Mouse (Mus musculus) c-Kit-positive CD71-positive TER-119-positive erythroid progenitor cells, embryonic 14.5 days (primary cell): ENCODE results near the gene Arid5b.

ENCODE experiments used
- DNase-seq: peaks from one replicate; pipeline ENCODE4 v3.0.0-alpha.2; 2013; ENCODE audit warnings: low spot score

The Arid5b gene

GRCm38 (mm10) chr10:68087722-68088121, 190.8 kb downstream of the Arid5b start:
- DNase-seq: no peak

- no peak for DNase-seq
Observed at GRCm38 (mm10) chr10:68086973-68087372, 191.6 kb downstream of the Arid5b start.

- no peak for DNase-seq
Observed at GRCm38 (mm10) chr10:68085574-68085973, 193.0 kb downstream of the Arid5b start.

- DNase-seq: no peak
Observed at GRCm38 (mm10) chr10:68081712-68082111, 196.8 kb downstream of the Arid5b start.

- no peak for DNase-seq
Observed at GRCm38 (mm10) chr10:68079910-68080670, 198.4 kb downstream of the Arid5b start.

GRCm38 (mm10) chr10:68078708-68079107, 199.8 kb downstream of the Arid5b start:
- no peak for DNase-seq

GRCm38 (mm10) chr10:68075181-68075580, 203.4 kb downstream of the Arid5b start:
- no peak for DNase-seq

GRCm38 (mm10) chr10:68074291-68074690, 204.2 kb downstream of the Arid5b start:
- DNase-seq: no peak

GRCm38 (mm10) chr10:68072626-68073025, 205.9 kb downstream of the Arid5b start:
- no peak for DNase-seq

GRCm38 (mm10) chr10:68071041-68071440, 207.5 kb downstream of the Arid5b start:
- no peak for DNase-seq

GRCm38 (mm10) chr10:68068426-68068825, 210.1 kb downstream of the Arid5b start:
- DNase-seq: no peak

GRCm38 (mm10) chr10:68067961-68068360, 210.6 kb downstream of the Arid5b start:
- DNase-seq: no peak

GRCm38 (mm10) chr10:68066173-68066572, 212.4 kb downstream of the Arid5b start:
- DNase-seq: no peak

- DNase-seq: no peak
Observed at GRCm38 (mm10) chr10:68064571-68064970, 214.0 kb downstream of the Arid5b start.

- DNase-seq: no peak
Observed at GRCm38 (mm10) chr10:68063806-68064545, 214.6 kb downstream of the Arid5b start.

- DNase-seq: no peak
Observed at GRCm38 (mm10) chr10:68061249-68061615, 217.3 kb downstream of the Arid5b start.

GRCm38 (mm10) chr10:68060590-68061248, 217.8 kb downstream of the Arid5b start:
- DNase-seq: no peak

- DNase-seq: no peak
Observed at GRCm38 (mm10) chr10:68058378-68058777, 220.2 kb downstream of the Arid5b start.

GRCm38 (mm10) chr10:68057841-68058240, 220.7 kb downstream of the Arid5b start:
- DNase-seq: no peak

- no peak for DNase-seq
Observed at GRCm38 (mm10) chr10:68054706-68055105, 223.8 kb downstream of the Arid5b start.

GRCm38 (mm10) chr10:68054131-68054530, 224.4 kb downstream of the Arid5b start:
- DNase-seq: no peak

GRCm38 (mm10) chr10:68052307-68052706, 226.2 kb downstream of the Arid5b start:
- DNase-seq: no peak
